Mouse (Mus musculus) thymus, adult 2 months (tissue): ENCODE measurements at regions not wholly inside any gene's neighbourhood (a gene's known extent, or its start where the extent isn't known, plus 50 kb on each side); places are given as distances from the start of the nearest gene placed in this dataset.

ENCODE experiments used
- CTCF ChIP-seq: fragments of 200-500 bp; IDR thresholded peaks from 2 replicates; pipeline ENCODE4 v1.5.1; 2012; ENCODE audit warnings: mild to moderate bottlenecking, control low read depth, low read length, moderate library complexity, borderline replicate concordance; ENCODE audit not compliant: control insufficient read depth, poor library complexity, insufficient read depth; ENCODE audit errors: extremely low read depth
- POLR2A ChIP-seq: fragments of 200-500 bp; IDR thresholded peaks from 2 replicates; pipeline ENCODE4 v1.6.1; 2012; ENCODE audit warnings: mild to moderate bottlenecking, low read length, control low read depth, moderate library complexity; ENCODE audit not compliant: control insufficient read depth, poor library complexity, insufficient read depth; ENCODE audit errors: extremely low read depth

DNA sequence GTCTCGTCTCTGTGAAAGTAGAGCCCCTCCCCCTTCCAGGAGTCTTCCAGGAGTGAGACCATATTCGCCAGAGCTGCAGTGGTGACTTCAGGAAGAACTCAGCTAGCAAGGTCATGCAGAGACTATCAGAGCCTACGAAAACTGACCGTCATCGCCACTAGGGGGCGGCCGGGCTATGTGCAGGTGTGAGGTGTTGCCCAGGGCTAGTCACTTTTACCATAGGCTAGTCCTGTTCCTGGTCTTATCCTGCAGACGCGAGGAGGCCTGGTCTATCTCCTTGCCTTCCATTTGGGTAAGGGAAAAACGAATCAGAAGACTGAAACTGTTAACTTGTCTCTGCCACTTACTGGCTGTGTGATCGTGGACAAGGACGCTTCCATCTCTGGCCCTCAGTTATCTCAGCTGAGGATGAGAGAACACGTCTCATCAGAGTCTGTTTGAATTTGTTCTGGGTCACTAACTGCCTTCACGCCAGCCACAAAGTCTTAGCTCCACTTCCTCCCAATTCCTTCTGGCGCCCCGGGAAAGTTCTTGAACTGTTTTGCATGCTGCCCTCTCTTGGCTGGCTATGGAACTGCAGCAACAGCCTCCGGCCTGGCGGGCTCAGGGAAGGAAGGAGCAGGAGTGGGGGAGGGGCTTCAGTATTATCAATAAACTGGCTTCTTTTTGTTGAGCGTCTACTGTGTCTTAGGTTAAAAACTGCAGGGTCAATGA, 53.5 kb upstream of the Runx3 start:
- TF ChIP-seq CTCF (peak; percentile 91), POLR2A (no peak)
